Mouse (Mus musculus) gastrocnemius, postnatal 14 days (tissue): Measurements from ENCODE around the gene Prmt3. TPM values are rescaled to one million over a fixed set of nuclear protein-coding genes. Genes with fewer than 3 reads are reported as not detected.

Experiments used
- DNase-seq: peaks from one replicate; pipeline ENCODE4 v3.0.0; 2021; ENCODE audit warnings: mixed read lengths
- intact Hi-C: fragments of 180-260 bp; cut with DNase I; formaldehyde crosslinking; loops from one replicate; pipeline ENCODE4 v1.15.1; 2025; ENCODE audit warnings: low total_unique reads
- total RNA-seq, 2 experiments: library from RNA; stranded (reverse); gene quantifications; 2 replicates each; pipeline ENCODE4 v1.2.3; 2021

Prmt3 gene
- total RNA-seq, 2 experiments from 2014 or later: 8.8 to 10.7 TPM

DNA sequence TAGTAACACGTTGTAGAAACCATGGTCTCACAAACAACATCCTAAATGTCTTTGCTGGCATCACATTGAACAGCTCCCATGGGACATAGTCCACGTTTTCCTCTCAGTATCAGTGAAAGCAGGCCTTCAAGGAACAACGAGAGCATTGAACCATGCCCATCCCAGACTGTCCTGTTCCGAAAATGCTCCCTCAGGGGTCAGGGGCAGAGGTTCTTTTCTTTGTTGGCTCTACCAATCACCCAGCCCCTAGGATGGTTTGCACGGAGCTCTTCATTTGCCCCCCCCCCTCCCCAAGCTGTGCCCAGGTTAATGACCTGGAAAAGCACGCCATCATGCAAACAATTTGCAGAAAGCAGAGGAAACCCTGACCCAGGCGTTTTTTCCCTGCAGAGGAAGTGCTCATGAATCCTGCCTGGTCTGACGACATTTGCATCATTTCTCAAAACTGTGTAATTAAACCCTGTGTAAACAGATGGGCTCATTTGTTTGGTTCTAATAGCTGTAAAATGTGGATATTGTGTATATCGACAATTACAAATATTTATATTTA lies 123.9 kb downstream of the Prmt3 start:
- DNase-seq: no peak
- intact Hi-C loops: no loop called here

DNA sequence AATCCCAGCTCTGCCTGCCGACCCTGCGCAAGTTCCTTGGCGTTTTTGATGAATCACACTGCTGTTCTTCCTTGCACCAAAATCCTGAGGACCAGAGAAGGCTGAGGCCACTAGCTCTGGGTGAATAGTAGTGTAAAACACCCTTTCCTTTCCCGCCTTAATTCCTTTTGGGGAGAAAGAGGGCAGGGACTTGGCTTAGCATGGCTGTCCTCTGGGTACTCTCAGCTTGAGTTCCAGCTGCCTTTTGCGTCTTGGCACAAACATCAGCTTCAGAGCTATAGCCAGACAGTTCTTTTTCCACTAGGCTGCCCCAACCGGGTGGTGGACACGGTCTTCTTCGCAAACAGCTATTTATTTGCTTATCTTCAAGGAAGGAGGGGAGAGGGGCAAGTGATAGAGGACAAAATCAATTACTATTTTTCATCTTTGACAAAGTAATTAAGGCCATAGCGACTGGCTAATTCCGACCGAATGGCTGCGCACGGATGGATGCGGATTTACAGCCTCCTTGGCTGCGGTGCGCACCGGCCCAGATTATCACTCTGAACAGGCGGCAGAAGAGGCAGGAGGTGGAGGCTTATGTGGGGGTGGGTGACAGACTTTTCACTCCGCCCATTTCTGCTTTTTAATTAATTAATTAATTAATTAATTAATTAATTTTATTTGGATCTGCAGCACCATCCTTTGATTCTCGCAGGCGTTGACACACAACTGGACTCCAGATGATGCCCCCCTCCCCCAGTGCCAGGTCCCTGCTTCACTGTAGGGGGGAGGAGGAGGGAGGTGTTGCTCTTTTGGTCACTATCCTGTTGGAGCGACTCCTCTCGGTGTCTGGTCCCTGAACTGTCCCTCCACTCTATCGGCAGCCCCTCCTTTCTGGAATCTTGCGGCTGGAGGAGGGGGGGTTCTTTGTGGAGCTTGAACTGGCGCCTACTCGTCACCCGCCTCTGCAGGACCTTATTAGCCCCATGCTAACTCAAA lies 129.3 kb downstream of the Prmt3 start:
- intact Hi-C loops: no loop called here
- DNase-seq: no peak

Other genes with a start within 250 kb of the Prmt3 start
- not detected for gene Dbx1, start 141.5 kb upstream of the Prmt3 start, total RNA-seq
- gene Htatip2, start 19.2 kb upstream of the Prmt3 start, total RNA-seq: 1 to 10 TPM; 1.5 to 1.9 TPM
- not detected for gene Slc6a5, start 131.8 kb downstream of the Prmt3 start, total RNA-seq
- under 1 TPM; 0.11 to 0.21 TPM for gene Nell1, start 196.5 kb downstream of the Prmt3 start, total RNA-seq